8 mouse cellular contexts compared by ENCODE assay signal in genomic region chr4:117288277-117288926, GRCm38 (mm10). TPM values are rescaled to one million over a fixed set of nuclear protein-coding genes. Genes with fewer than 3 reads are reported as not detected.
DNase-seq lines count a peak whose midpoint lies in the region; ATAC-seq and TF ChIP-seq lines count a peak whose summit lies in the region.

No protein-coding gene starts in this region.

- DNase-seq in cerebellum, adult 2 months = no peak
- DNase-seq in cerebellum, postnatal 25 days = no peak
- DNase-seq in spleen, adult 2 months (ENCODE audit: low read depth in 1 of 2, low spot score in 2 of 2) = no peak
- DNase-seq in spleen, adult 18-20 months = no peak
- peak; percentile 39 for DNase-seq in liver
- DNase-seq in gastrocnemius, postnatal 10 days = no peak
- DNase-seq in gastrocnemius, adult 8-10 months (ENCODE audit: low spot score in 2 of 2) = no peak

- no peak for TF ChIP-seq POLR2A in cerebellum, adult 2 months (IDR thresholded peaks at IDR 0.05; ENCODE audit: borderline replicate concordance, insufficient read depth, low read length)
- TF ChIP-seq POLR2A in spleen, adult 2 months (IDR thresholded peaks at IDR 0.05; ENCODE audit: low read depth, low read length) = no peak

- WGBS in cerebellum, adult 2 months = 15% methylated on average over 25 of the region's 25 CpGs
- WGBS in spleen, adult 2 months = 63% methylated on average over 25 of the region's 25 CpGs
- 22% methylated on average over 25 of the region's 25 CpGs for WGBS in stomach, embryonic 15.5 days

- H3K4me3 ChIP-seq in cerebellum, adult 2 months (replicated peaks; ENCODE audit: insufficient read depth, low read depth, low read length) = peak overlapping the region; percentile 60
- peak overlapping the region; percentile 64 for H3K4me3 ChIP-seq in spleen, adult 2 months (ENCODE audit: extremely low read depth, insufficient read depth, insufficient read length)
- peak overlapping the region; percentile 76 for H3K4me3 ChIP-seq in stomach, embryonic 15.5 days (replicated peaks)

- ATAC-seq in stomach, embryonic 15.5 days (ENCODE audit: insufficient read depth, low FRiP score, low read depth) = no peak

- 0 out of 2 replicates have a peak overlapping the region, but pooled peaks have one; percentile 19 for H3K27ac ChIP-seq in cerebellum, adult 2 months (ENCODE audit: insufficient read depth, low read length)
- H3K27ac ChIP-seq in spleen, adult 2 months (ENCODE audit: insufficient read depth, low read length) = 0 out of 2 replicates have a peak overlapping the region, but pooled peaks have one; percentile 28
- peak overlapping the region; percentile 96 for H3K27ac ChIP-seq in stomach, embryonic 15.5 days

- peaks cover 22% of the 10 kb centered on the region for H3K36me3 ChIP-seq in spleen, adult 2 months (ENCODE audit: control insufficient read depth, insufficient read depth, low read length)
- H3K36me3 ChIP-seq in stomach, embryonic 15.5 days = peaks cover 25% of the 10 kb centered on the region

- H3K4me2 ChIP-seq in stomach, embryonic 15.5 days = peak overlapping the region; percentile 78

- no peaks in the 10 kb centered on the region for H3K9me3 ChIP-seq in stomach, embryonic 15.5 days

- TF ChIP-seq CTCF in cerebellum, adult 2 months (IDR thresholded peaks at IDR 0.05; ENCODE audit: borderline replicate concordance, insufficient read depth, low read depth, low read length) = no peak
- no peak for TF ChIP-seq CTCF in spleen, adult 2 months (IDR thresholded peaks at IDR 0.05; ENCODE audit: extremely low read depth, insufficient read depth, insufficient read length, insufficient replicate concordance)

- peaks cover 4% of the 10 kb centered on the region; the same call in 1 of the 2 replicates for H3K4me1 ChIP-seq in cerebellum, adult 2 months (ENCODE audit: control insufficient read depth, insufficient read depth, low read length)
- peaks cover 3% of the 10 kb centered on the region; the same call in 1 of the 2 replicates for H3K4me1 ChIP-seq in spleen, adult 2 months (ENCODE audit: control insufficient read depth, insufficient read depth, insufficient read length)
- peaks cover 24% of the 10 kb centered on the region for H3K4me1 ChIP-seq in stomach, embryonic 15.5 days

- H3K27me3 ChIP-seq in cerebellum, adult 2 months (ENCODE audit: control insufficient read depth, insufficient read depth, low read length) = no peaks in the 10 kb centered on the region
- H3K27me3 ChIP-seq in spleen, adult 2 months (ENCODE audit: control insufficient read depth, insufficient read depth, low read length) = no peaks in the 10 kb centered on the region
- H3K27me3 ChIP-seq in stomach, embryonic 15.5 days (replicated peaks) = no peaks in the 10 kb centered on the region

- peak overlapping the region; percentile 43; the same call in 1 of the 2 replicates for H3K9ac ChIP-seq in stomach, embryonic 15.5 days

RNA-seq across cellular contexts. Expression of gene Armh1, which starts 36.5 kb away (rescaled TPM):
- polyA plus RNA-seq in cerebellum, adult 2 months (2012; rRNA removed) = 0.52 and 0.67 TPM in 2 replicates
- 0.05 TPM in 1 of 2 replicates, not detected in the other for polyA plus RNA-seq in spleen, adult 2 months (2012; rRNA removed)
- 0.32 and 0.46 TPM in 2 replicates for polyA plus RNA-seq in stomach, embryonic 15.5 days (2015; fragmentation: Nextera tagmentation; extraction: Ambion mirVana)
- total RNA-seq in gastrocnemius, postnatal 10 days (2021) = under 1 TPM in 1 of 2 experiments, not detected in 1; 0.25 TPM
- not detected for total RNA-seq in gastrocnemius, adult 8-10 months (2022)

RNA-seq across cellular contexts. Expression of gene Tmem53, which starts 36.7 kb away (rescaled TPM):
- polyA plus RNA-seq in cerebellum, adult 2 months (2012; rRNA removed) = 7.0 and 7.6 TPM in 2 replicates
- polyA plus RNA-seq in spleen, adult 2 months (2012; rRNA removed) = 2.4 and 3.2 TPM in 2 replicates
- 13.2 and 13.5 TPM in 2 replicates for polyA plus RNA-seq in stomach, embryonic 15.5 days (2015; fragmentation: Nextera tagmentation; extraction: Ambion mirVana)
- 1 to 10 TPM; 5.5 to 7.6 TPM for total RNA-seq in gastrocnemius, postnatal 10 days (2021)
- 1 to 10 TPM; 3.1 to 5.9 (median 4.6) TPM for total RNA-seq in gastrocnemius, adult 8-10 months (2022)

Comparison
In these comparisons a context has a peak if more than half of its experiments do, and no peak if none do; other contexts are left out.
1. H3K27ac ChIP-seq: peak in every context shown above with its lines; median percentile 96 in stomach, embryonic 15.5 days; 28 in spleen, adult 2 months; 19 in cerebellum, adult 2 months.